Mouse (Mus musculus) left cerebral cortex, postnatal 14 days (tissue): Measurements from ENCODE around the gene Nr1d2. TPM values are rescaled to one million over a fixed set of nuclear protein-coding genes. Genes with fewer than 3 reads are reported as not detected.
"Not testable (repeated sequence)": the region's sequence is repeated elsewhere in the genome, so short reads cannot be mapped to it uniquely, and the experiment has no call there.

Experiments
- DNase-seq, 2 experiments: peaks; one replicate each; pipeline ENCODE4 v3.0.0; 2021 to 2022; ENCODE audit warnings: low spot score in 2 of 2, mixed read lengths in 1 of 2
- intact Hi-C: fragments of 180-260 bp; cut with DNase I; formaldehyde crosslinking; loops from one replicate; pipeline ENCODE4 v1.15.1; 2025
- total RNA-seq, 2 experiments: library from RNA; stranded (reverse); gene quantifications; 2 replicates each; pipeline ENCODE4 v1.2.3; 2021

The Nr1d2 gene
- total RNA-seq, 2 experiments from 2014 or later, result 64.1 to 66.1 TPM

GRCm38 (mm10) chr14:18236496-18237235 lies 2.3 kb downstream of the Nr1d2 start:
- intact Hi-C loops, result loop anchor here (5.0 kb wide), 1 partner anchor 51 kb away; no protein-coding TSS in a partner anchor
- not testable (repeated sequence) for DNase-seq

- DNase-seq, result no peak
- intact Hi-C loops, result no loop called here
Measured at GRCm38 (mm10) chr14:18233981-18234960, 4.7 kb downstream of the Nr1d2 start.

DNA sequence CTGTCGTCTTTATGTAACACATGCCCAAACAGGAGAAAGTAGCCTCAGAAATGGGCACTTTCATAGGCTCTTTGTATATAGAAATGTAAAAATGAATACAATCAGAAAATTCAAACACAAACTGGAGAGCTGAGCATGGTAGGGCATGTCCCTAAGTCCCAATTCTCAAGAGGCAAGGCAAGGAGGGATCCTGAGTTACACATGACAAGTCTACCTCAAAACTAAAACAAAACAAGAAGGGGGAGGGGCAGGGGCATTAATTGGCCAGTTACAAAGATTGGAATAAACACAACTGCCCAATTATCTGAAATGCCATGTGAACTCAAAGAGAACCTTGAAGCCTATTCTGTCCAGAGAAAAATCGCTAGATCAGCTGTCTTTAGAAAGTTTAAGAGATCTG lies 5.9 kb downstream of the Nr1d2 start:
- DNase-seq, result no peak

GRCm38 (mm10) chr14:18231866-18232265 lies 7.1 kb downstream of the Nr1d2 start:
- DNase-seq, intact Hi-C loops: not testable (repeated sequence)

More for the DNA sequence above, 5.9 kb downstream of the Nr1d2 start:
- intact Hi-C loops, result no loop called here

DNA sequence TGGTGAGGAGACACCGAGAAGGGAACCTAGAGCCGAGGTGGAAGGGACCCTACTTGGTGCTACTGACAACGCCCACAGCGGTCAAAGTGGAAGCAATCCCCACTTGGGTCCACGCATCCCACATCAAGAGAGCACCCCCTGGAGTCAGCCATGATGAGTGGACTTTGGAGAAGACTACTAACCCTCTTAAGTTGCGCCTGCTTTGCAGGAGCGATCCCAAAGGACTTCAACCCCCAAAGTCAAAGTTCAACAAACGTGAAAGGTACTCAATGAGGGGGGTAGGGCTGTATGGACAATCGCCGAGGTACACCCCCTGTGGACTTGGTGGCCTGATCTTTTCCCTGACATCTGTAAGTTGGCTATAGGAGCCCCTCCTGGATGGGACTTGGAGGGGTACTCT lies 9.2 kb downstream of the Nr1d2 start:
- not testable (repeated sequence) for DNase-seq

GRCm38 (mm10) chr14:18226181-18226580 lies 12.7 kb downstream of the Nr1d2 start:
- DNase-seq, intact Hi-C loops: not testable (repeated sequence)

More for the DNA sequence above, 9.2 kb downstream of the Nr1d2 start:
- intact Hi-C loops, result not testable (repeated sequence)

DNA sequence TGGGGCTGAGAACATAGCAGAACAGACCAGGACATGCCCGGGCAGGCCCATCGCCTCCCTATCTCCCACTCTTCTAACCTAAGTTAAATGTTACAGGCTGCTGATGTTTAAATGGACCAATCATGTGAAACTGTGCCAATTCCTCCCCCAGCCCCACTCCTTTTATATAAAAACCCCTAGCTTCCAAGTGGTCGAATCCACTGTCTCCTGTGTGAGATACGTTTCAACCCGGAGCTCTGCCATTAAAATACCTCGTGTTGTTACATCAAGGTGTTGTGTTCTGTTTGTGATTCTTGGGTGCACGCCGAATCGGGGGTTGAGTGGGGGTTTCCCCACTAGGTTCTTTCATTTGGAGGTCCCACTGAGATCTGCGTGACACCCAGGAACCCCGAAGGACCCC lies 13.5 kb downstream of the Nr1d2 start:
- DNase-seq, intact Hi-C loops: not testable (repeated sequence)

DNA sequence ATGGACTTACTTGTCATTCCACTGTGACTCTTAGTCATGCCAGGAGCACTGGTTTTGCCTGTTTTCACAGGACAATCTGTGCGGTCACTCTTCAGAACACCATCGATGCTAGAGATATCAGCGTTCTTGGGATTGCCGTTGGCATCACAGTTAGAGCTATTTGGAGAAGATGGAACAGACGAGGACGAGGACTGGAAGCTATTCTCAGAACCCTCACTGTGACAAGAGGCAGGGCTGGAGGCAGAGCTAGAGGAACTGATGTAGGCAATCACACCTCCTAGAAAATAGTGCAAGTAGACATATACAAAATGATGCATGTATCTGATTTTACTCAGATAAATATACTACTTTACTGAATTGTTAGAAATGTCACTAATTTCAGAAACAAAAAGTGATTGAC lies 16.9 kb downstream of the Nr1d2 start:
- intact Hi-C loops, result no loop called here

DNA sequence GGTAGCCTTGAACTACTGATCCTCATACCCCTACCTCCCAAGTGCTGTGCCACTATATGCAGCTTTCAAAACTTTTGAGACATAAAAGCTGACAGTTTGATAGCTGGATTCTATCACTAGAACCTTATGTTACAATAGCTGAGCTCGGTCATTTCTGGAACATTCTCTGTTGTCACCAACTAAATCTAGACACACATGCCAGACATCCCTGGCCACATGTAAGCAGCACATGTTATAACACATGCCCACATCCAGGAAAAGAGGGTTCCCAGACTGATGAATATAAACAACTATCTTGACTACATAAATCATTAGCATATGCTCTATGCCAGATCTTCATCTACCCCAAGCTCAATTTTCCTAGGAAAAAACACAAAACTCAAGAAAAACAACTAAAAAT lies 21.8 kb downstream of the Nr1d2 start:
- intact Hi-C loops, result no loop called here
- no peak for DNase-seq

More for the DNA sequence above, 16.9 kb downstream of the Nr1d2 start:
- peak in 1 of 2 experiments; percentile 32 for DNase-seq

GRCm38 (mm10) chr14:18216428-18216827 lies 22.5 kb downstream of the Nr1d2 start:
- intact Hi-C loops, result no loop called here
- no peak for DNase-seq

DNA sequence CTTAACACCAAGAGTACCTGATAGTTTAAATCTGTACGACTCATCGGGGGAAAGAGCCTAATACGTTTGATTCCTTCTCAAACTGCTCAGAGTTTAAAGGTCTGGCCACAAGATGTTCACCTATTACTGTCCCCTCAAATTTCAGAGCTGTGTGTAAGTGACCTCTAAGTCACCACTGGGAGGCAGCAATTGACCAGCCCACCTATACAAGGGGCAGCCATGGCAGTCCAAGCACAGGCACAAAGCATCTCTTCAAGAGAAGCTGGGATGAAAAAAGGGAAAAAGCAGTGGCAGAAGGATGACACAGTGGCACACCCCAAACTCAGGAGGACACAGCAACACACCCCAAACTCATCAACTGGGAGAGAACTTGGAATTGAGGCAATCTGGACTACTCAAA lies 28.1 kb downstream of the Nr1d2 start:
- intact Hi-C loops, result no loop called here
- DNase-seq, result no peak

GRCm38 (mm10) chr14:18204315-18204714 lies 34.6 kb downstream of the Nr1d2 start:
- DNase-seq, intact Hi-C loops: not testable (repeated sequence)

DNA sequence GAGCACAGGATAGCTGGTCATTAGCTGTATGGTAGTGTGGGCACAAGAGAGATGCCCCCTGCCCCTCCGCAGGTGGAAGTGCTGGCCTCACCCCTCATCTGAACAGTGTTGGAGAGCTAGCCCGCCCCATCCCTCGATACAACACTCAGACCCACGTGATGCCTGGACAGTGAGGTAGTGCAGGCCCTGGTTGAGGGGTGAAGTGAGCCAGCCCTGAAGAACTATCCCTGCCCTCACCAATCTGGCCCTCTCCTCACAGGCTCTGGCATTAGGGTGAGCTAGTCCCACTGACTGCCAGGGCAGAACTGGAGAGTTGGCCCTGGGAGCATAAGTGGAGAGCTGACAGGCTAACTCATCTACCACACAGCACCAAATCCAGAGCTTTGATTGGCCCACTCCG lies 37.5 kb downstream of the Nr1d2 start:
- DNase-seq, result no peak
- intact Hi-C loops, result no loop called here

- intact Hi-C loops, result loop anchor here (5.0 to 10.0 kb wide), 2 partner anchors 785 to 1752 kb away; no protein-coding TSS in a partner anchor
- DNase-seq, result peak; percentile 58 to 73
Measured at GRCm38 (mm10) chr14:18186883-18187417, 52.0 kb downstream of the Nr1d2 start.

DNA sequence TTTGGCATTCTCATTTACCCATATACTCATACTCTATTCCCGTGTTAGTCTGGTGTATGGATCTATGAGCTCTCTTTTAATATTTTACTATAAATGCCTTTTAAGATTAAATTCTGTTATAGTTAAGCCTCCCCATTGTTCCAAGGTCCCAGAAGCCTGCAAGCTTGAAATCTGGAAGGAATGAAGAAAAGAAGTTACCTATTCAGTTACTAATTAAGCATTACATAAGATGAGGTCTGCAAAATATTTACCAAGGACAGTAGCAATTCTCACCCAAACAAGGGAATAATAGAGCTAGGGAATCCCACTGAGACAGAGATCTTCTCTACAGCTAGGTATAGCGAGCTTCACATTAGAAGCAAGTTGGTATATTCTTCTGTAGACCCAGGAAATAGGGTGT lies 61.4 kb downstream of the Nr1d2 start:
- DNase-seq, intact Hi-C loops: not testable (repeated sequence)

GRCm38 (mm10) chr14:18167597-18167996 lies 71.3 kb downstream of the Nr1d2 start:
- intact Hi-C loops, result no loop called here
- DNase-seq, result no peak

GRCm38 (mm10) chr14:18167041-18167440 lies 71.9 kb downstream of the Nr1d2 start:
- DNase-seq, result peak; percentile 31 to 53
- intact Hi-C loops, result no loop called here
